Mouse (Mus musculus) small intestine, adult 2 months (tissue): ENCODE measurements around the gene Iqca. TPM values are rescaled to one million over a fixed set of nuclear protein-coding genes. Genes with fewer than 3 reads are reported as not detected.
A peak's percentile ranks its signal among the peaks of the same experiment; 100 is the strongest.

Source experiments
- H3K27ac ChIP-seq: fragments of 200-500 bp; 2 replicates; pipeline ENCODE4 v1.5.1; 2012; ENCODE audit warnings: low read depth, low read length, control low read depth, inconsistent platforms; ENCODE audit not compliant: insufficient read depth
- H3K27me3 ChIP-seq: fragments of 200-500 bp; 2 replicates; pipeline ENCODE4 v1.6.1; 2012; ENCODE audit warnings: mild to moderate bottlenecking, moderate library complexity, low read length, inconsistent platforms; ENCODE audit not compliant: control insufficient read depth, insufficient read depth
- H3K36me3 ChIP-seq: fragments of 200-500 bp; 2 replicates; pipeline ENCODE4 v1.6.1; 2012; ENCODE audit warnings: mild to moderate bottlenecking, low read length, control low read depth, inconsistent platforms; ENCODE audit not compliant: control insufficient read depth, insufficient read depth
- H3K4me1 ChIP-seq: fragments of 200-500 bp; 2 replicates; pipeline ENCODE4 v1.6.1; 2012; ENCODE audit warnings: low read length, inconsistent platforms, mixed read lengths; ENCODE audit not compliant: control insufficient read depth, insufficient read depth, insufficient read length
- H3K4me3 ChIP-seq: fragments of 200-500 bp; 2 replicates; pipeline ENCODE4 v1.5.1; 2012; ENCODE audit warnings: low read depth, mild to moderate bottlenecking, control low read depth, inconsistent platforms, low read length, moderate library complexity
- CTCF ChIP-seq: fragments of 200-500 bp; IDR thresholded peaks from 2 replicates; pipeline ENCODE4 v1.5.1; 2012; ENCODE audit warnings: low read depth, mild to moderate bottlenecking, control low read depth, inconsistent platforms, low read length, moderate library complexity, mixed read lengths; ENCODE audit not compliant: insufficient replicate concordance, insufficient read length; ENCODE audit errors: extremely low read depth
- POLR2A ChIP-seq: fragments of 200-500 bp; IDR thresholded peaks from 2 replicates; pipeline ENCODE4 v1.6.1; 2012; ENCODE audit warnings: low read depth, mild to moderate bottlenecking, control low read depth, inconsistent platforms, low read length, moderate library complexity
- WGBS: fragments of 180-500 bp; shearing (Covaris S2); methylation state at CpG from one replicate; pipeline ENCODE4 v1.1.7; 2018; 5-methylcytosine and 5-hydroxymethylcytosine counted together
- polyA plus RNA-seq: library from polyadenylated mRNA; depleted of rRNA; stranded (reverse); fragments of >200 nt; gene quantifications from 2 replicates; pipeline ENCODE4 v1.2.3, GENCODE M21; 2012

The Iqca gene
- polyA plus RNA-seq, 1 experiment, result not detected

DNA sequence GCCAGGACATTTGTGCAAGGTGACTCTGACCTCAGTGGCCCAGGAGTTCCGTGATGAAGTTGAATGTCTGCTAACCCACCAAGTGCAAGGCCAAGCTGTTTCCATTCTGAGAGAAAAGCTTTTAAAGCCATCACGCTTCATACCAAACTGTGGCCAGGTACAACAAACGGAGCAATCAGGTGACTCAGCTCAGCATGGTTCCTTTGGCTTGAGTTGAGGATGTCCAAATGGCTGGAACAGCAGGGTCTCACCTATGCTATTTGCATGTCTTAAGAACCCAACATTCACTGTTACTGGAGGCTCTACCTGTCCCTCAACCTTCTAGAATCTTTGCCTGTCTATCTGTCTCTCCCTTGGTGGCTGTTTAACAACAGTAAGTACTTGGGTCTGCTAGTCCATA lies 93.1 kb downstream of the Iqca start:
- no peak overlapping the region for H3K27ac ChIP-seq
- no peaks in the 10 kb centered on the region for H3K36me3 ChIP-seq
- WGBS, result 65% methylated on average over 3 of the region's 3 CpGs
- H3K4me3 ChIP-seq, result no peak overlapping the region
- H3K27me3 ChIP-seq, result no peaks in the 10 kb centered on the region
- H3K4me1 ChIP-seq, result no peaks in the 10 kb centered on the region
- TF ChIP-seq POLR2A, result no peak
- TF ChIP-seq CTCF, result no peak

DNA sequence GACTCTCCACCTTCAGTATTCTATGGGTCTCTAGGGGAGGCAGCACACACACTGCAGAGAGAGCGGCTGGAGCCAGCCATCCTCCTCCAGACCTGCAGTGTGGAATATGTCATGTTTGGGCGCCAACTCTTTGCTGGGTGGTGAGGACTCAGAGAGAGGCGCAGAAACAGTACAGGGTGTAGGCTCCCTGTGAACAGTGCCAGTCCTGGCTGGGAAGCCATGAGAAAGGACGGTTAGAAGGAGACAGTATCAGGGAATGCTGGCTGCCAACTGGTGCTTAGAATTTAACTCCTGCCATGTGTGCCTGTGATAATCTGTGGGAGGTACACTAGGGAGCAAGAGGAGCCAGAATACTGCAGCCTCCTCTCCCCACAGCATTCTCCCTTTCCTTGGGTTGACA lies 98.2 kb downstream of the Iqca start:
- no peak overlapping the region for H3K4me3 ChIP-seq
- TF ChIP-seq CTCF (no peak), POLR2A (no peak)

DNA sequence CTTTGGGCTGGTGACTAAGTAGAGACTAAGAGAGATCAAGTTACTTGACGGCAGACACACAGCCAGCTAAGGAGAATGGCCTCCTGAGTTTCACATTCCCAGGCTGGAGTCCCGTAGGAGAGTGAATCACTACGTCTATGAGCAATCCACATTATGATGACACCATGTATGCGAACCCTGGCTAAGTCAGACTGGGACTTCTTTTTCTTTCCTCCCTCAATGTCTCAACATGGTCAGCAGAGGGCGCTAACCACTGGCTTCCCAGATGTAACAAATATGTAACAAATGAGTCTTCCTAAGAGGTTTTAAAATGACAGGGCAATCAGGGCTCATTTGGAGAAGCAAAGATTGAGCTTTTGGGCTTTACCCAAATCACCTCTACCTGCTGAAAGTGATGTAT lies 101.9 kb downstream of the Iqca start:
- no peak overlapping the region for H3K27ac ChIP-seq
- whole genome bisulfite sequencing, result 21% methylated on average over 5 of the region's 5 CpGs
- no peaks in the 10 kb centered on the region for H3K27me3 ChIP-seq
- TF ChIP-seq CTCF, result peak; percentile 20; the same call in 1 of the 2 replicates
- no peak for TF ChIP-seq POLR2A
- H3K36me3 ChIP-seq, result no peaks in the 10 kb centered on the region
- H3K4me1 ChIP-seq, result no peaks in the 10 kb centered on the region
- no peak overlapping the region for H3K4me3 ChIP-seq

More for the DNA sequence above, 98.2 kb downstream of the Iqca start:
- no peaks in the 10 kb centered on the region for H3K27me3 ChIP-seq
- 83% methylated on average over 4 of the region's 4 CpGs for WGBS
- no peaks in the 10 kb centered on the region for H3K36me3 ChIP-seq
- H3K4me1 ChIP-seq, result no peaks in the 10 kb centered on the region
- no peak overlapping the region for H3K27ac ChIP-seq

DNA sequence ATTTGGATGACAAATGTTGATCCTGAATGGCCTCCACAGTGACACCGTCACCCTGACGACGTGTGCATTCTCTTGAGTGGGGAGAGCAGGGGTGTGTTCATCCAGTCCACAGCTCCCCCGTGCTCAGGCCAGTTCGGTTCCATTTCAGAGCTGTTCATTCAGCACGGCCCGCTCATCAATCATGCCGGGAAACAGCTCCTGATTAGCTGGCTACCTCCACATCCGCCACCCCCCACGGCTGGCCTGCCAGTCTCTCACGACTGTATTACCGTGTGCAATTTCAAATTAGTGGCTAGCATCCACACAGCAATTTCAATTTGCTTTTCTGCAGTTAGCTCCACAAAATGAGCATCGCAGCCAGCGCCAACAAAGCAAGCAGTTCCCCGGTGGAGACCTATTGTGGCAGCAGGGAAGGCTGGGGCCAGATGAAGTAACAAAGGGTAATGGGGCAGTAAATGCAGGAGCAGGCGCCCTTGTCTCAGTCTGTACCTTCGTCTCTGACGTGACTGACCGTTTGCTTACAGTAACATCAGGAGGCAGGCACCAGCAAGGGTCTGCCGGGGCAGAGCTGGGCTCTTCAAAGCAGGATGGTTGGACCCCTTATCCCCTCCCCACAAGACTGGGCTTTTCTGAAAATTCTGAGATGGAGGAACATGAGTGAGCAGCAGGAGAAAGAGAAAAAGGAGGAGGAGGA lies 103.0 kb downstream of the Iqca start:
- no peak overlapping the region for H3K4me3 ChIP-seq
- no peaks in the 10 kb centered on the region for H3K27me3 ChIP-seq
- H3K36me3 ChIP-seq, result no peaks in the 10 kb centered on the region
- 36% methylated on average over 20 of the region's 20 CpGs for WGBS
- H3K27ac ChIP-seq, result no peak overlapping the region
- TF ChIP-seq POLR2A (no peak), CTCF (no peak)
- no peaks in the 10 kb centered on the region for H3K4me1 ChIP-seq

DNA sequence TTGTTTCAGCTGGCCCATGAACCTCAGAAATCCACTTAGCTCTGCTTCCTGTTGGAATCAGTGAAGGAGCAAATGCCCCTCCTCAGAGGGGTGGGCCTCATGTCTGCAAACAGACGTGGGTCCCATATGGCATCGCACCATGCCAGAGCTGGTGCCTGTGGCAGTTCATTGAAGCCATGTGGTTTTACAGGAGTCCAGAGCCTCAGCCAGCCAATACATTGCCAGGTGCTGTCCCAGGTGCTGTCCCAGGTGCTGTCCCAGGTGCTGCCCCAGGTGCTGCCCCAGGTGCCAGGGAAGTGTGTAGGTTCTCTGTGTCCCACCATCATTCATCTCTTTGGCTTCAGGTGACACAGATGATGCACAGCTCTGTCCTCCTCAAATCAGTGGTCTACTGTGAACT lies 124.9 kb downstream of the Iqca start:
- Histone ChIP-seq H3K4me3 (no peak overlapping the region), H3K27me3 (no peaks in the 10 kb centered on the region), H3K4me1 (no peaks in the 10 kb centered on the region), H3K36me3 (no peaks in the 10 kb centered on the region), H3K27ac (no peak overlapping the region)
- 42% methylated on average over 2 of the region's 2 CpGs for WGBS
- no peak for TF ChIP-seq POLR2A
- TF ChIP-seq CTCF, result no peak

DNA sequence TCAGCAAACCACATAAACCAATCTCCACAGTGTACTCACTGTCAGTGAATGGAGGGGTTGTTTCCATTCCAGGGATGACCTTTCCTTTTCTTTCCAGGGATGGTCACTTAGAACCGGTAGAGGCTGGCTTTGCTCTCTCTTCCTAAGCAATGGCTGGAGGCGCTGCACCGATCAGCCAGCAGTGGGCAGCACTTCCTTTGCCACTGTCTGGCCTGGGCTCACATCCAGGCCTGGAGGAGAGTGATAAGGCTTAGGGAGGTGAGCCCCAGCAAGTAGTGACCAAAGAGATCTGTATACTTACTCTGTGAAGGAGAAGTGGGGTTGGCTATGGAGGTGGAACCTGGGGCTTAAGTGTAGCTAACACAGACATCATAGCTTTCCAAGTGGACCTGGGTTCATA lies 126.3 kb downstream of the Iqca start:
- no peak overlapping the region for H3K27ac ChIP-seq
- H3K36me3 ChIP-seq, result no peaks in the 10 kb centered on the region
- H3K4me1 ChIP-seq, result no peaks in the 10 kb centered on the region
- H3K4me3 ChIP-seq, result no peak overlapping the region
- no peaks in the 10 kb centered on the region for H3K27me3 ChIP-seq
- 18% methylated on average over 3 of the region's 3 CpGs for WGBS
- TF ChIP-seq POLR2A (no peak), CTCF (peak; percentile 34; the same call in 1 of the 2 replicates)

DNA sequence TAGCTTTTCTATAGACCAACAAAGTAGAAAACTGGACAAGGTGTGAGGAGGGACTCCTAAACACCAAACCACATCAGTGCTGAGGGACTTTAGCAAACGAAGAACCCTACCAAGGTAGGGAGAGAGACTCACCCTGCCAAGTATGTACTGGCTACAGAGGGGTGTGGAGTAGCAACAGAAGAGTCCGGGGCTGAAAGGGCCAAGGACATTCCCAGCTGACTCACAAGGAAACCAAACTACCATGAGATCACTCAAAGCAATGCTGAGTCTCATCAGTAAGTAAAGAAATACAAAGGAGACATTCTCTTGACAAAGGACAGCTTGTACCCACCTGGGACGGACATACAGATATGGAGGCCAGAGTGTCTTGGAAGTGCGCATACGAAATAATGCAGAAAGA lies 132.9 kb downstream of the Iqca start:
- no peaks in the 10 kb centered on the region for H3K4me1 ChIP-seq
- no peaks in the 10 kb centered on the region for H3K36me3 ChIP-seq
- H3K27me3 ChIP-seq, result no peaks in the 10 kb centered on the region
- no peak overlapping the region for H3K4me3 ChIP-seq
- H3K27ac ChIP-seq, result no peak overlapping the region
- 77% methylated on average over 5 of the region's 5 CpGs for WGBS
- TF ChIP-seq CTCF, result no peak
- TF ChIP-seq POLR2A, result no peak

DNA sequence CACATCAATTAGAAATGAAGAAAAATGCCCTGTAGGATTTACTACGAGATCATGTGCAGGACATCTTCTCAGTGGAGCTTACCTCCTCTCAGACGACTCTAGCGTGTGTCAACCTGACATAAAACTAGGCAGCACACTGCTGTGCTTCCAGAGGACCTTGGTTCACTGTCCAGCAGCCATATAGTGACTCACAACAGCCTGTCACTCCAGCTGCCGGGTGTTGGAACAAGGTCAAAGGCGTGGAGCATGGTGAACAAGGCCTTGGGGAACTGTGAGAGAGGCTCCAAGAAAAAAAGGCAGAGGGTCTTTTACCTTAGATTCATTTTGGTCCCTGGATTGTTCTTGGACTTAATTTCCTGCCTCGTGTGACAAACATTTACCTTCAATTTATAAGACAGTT lies 135.1 kb downstream of the Iqca start:
- no peaks in the 10 kb centered on the region for H3K36me3 ChIP-seq
- no peak overlapping the region for H3K4me3 ChIP-seq
- 49% methylated on average over 6 of the region's 6 CpGs for WGBS
- TF ChIP-seq CTCF (no peak), POLR2A (no peak)
- no peak overlapping the region for H3K27ac ChIP-seq
- H3K4me1 ChIP-seq, result no peaks in the 10 kb centered on the region
- no peaks in the 10 kb centered on the region for H3K27me3 ChIP-seq
